Mouse (Mus musculus): ENCODE results near the gene Kif1a.

Gene Kif1a

DNA sequence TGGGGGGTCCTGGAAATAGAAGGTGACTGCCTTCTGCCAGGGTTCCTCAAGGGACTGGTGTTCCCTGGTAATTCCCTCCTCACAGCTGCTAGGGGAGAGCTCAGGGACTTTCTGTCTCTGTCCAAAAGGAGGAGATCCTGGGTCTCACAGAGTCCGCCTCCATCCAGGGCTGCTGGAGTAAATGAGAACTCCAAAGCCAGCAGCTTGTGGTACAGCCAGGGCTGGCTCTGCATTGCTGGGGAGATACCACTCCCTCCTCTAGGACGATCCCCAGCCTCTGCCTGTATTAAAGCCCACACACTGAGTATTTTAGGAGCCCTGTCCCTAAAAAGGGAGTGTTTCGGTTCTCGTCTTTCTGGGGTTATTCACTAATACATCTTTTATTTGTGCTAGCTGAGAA is 81.1 kb downstream of the Kif1a start:
- no peak for DNase-seq (ENCODE audit: low read depth, low spot score)

DNA sequence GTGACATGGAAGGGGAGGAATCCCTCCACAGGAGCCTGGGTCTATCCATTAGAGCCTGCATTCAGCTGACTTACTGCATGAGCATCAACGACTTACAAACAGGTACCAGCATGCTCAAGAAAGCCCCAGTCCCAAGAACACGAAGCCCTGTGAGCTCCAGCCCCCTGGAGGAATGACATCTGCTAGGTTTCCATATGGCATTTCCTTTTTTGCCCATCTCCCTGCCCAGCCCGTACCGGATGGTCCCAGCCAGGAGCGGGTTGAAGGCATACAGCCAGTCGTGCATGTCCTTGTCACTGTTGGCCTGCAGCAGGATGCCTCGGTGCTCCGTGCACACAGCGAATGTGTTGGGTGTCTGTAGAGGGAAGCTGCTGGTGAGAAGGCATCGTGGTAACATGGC is 83.0 kb downstream of the Kif1a start:
- no peak for DNase-seq (ENCODE audit: low read depth, low spot score)

DNA sequence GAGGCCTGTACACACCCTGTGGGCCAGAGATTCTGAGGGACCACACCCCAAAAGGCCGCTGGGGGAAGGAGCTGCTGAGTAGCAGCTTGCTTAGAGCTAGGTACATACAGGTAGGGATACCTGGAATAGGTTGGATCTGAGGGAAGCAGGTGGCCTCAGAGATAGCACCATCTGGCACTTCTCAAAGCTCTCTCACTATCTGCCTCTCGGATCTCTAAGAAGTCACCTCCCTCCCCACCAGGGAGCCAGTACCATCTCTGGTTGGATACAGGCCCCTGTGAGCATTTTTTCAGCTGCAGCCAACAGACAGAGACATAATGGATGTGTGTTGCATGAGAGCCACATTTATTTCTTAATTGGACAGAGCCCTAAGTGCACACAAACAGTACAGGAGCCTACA is 86.6 kb downstream of the Kif1a start:
- DNase-seq (ENCODE audit: low read depth, low spot score), result no peak

DNA sequence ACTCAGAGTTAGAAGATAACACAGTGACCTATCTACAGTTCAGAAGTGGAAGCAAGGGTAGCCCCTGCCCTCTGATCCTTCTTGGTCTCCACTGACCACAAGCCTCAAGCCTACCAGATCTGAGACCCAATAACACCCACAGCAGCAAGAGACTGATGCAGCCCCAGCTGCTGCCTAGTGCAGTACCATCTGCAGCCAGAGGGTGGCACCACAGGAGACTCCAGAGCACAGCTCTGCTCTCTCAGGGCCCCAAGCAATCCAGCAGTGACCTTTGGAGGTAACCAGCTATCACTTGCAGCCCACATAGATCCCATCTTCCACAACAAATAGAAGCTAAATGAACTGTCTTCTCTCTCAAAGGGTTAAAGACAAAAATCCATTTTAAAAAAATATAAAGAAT is 87.3 kb downstream of the Kif1a start:
- DNase-seq (ENCODE audit: low read depth, low spot score), result peak; percentile 74

DNA sequence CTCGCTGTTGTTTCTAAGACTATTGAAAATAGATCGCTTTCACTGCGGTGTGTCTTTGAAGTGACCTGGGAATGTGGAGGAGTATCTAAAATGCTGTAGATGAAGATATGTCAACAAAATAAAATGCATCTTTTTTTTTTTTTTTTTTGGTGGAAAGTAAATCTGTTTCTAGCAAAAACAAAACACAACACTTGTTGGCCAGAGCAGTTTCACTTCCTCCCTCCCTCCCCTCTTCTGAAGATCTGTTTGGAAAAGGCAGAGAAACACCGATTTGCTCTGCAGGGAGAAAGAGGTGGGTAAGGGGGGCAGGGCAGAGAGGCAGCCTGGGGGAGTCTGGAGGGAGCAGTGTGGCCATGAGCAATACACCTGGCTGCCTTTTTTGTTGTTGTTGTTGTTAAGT is 88.4 kb downstream of the Kif1a start:
- DNase-seq (ENCODE audit: low read depth, low spot score), result no peak

DNA sequence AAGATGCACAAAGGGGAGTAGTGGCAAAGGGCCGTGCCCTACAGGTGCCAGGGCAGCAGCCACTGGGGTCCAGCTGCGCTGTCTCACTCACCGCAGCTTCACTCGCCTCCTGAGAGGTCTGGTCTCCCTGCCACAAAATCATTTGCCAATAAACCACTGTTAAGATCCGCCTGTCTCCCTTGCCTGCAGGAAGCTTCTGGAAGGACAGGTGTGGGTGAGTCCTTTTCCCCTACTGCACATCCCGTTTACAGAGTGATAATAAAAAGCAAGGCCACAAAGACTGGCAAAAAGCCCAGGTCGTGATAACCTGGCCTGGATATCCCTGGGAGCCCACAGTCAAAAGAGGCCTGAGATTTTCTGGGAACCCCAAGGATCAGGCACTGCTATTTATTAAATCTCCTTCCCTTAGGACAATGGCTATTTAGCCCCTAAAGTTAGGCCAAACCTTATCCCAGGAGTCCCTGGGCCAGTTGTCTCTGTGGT is 89.6 kb downstream of the Kif1a start:
- no peak for DNase-seq (ENCODE audit: low read depth, low spot score)

DNA sequence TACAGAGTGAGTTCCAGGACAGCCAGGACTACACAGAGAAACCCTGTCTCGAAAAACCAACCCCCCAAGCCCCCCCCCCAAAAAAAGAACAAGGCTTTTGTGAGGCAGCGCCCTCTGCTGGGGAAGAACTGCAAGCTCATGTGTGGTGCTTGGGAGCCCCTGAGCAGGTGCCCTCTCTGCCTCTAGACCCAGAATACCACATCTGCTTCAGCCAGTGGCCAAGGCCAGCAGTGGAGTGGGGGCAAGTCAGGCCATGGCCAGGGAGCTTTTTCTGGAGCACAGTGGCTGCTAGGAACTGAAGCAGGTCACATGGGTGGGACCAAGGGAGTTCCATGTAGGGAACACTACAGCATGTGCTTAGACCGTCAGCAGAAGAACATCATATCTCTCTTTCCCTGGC is 91.0 kb downstream of the Kif1a start:
- DNase-seq (ENCODE audit: low read depth, low spot score), result peak; percentile 42

DNA sequence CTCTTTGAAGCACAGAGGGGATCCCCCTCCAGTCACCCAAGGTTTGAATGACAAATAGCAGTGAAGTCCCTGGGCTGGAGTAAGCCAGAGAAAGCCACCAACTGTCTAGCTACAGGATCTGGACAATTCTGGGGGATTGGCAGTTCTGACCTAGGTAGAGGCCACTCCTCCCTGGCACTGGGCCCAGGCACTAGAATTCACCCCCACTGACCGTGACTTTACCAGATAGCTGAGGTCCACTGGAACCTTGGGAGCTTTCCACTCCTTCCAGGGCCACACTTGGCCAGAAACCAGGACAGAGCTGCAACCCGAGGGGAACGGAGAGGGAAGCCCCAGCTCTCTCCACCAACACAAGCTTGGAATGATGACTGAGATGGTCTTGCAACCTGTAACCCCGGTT is 92.6 kb downstream of the Kif1a start:
- DNase-seq (ENCODE audit: low read depth, low spot score), result no peak

DNA sequence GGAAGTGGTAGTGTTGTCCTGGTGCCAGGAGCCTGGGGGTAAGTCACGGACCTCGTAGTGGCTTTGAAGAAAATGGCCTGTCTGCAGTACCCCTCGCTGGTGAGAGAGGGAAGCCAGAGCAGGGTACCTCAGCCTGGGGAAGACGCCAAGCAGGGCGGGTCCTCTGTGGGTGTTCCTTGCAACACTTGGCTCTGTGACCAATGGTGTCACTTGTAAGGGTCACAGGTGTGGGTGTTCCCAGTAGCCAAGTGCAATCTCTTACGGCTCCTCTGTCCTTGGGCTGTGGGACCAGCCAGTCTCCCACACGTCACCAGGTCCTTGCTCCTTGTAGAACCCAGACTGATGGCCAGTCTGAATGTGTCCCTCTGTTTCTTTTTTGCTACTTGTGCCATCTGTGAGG is 95.7 kb downstream of the Kif1a start, which contains the start of gene Aqp12:
Gene Aqp12, plus strand, starts transcription at position 274 of the 400 bp plus-strand sequence.
- DNase-seq (ENCODE audit: low read depth, low spot score), result no peak

DNA sequence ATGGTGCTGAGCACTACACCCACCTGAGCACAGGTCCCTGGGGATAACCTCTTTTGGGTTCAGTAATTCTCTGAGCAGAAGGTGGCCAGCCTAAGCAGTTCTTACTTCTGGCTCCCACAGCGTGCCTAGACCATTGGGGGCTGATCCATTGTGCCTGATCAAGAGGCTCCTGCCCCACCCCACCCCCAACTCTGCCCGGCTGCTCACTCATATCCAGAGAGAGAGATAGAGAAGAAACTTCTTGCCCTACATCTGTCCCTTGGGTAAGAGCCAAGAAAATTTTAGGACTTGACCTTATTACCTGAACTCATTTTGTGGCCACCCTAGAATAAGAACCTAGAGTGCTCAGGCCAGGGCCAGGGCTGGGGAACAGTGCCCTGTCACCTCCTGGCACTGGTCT is 108.9 kb downstream of the Kif1a start:
- DNase-seq (ENCODE audit: low read depth, low spot score), result no peak

DNA sequence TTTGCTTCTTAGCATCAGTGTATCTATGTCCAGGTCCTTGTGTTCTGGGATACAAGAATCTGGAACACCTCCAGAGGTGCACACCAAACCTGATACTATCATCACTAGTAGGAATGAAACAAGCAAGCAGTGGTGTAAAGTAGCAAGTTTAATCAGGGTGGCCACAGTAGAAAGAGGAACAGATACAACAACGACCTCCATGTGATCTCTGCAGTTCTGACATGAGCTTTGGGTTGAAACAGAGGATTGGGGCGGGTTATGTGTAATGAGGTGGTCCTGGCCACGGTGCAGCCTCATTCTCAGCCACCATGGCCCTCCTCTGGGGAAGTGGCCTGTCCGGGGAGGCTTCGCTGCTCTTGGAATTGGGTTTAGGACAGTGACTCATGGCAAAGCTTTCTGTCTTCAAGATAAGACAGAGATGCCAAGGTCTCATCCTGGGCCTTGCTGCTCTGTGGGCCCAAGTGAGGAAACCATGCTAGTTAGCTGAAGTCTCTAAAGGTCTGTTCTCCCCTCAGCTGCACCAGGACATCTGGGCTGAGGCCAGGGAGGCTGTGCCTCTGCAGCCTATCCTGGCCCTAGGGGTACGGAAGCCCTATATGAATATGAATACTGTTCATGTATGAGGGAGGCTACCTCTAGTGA is 109.4 kb downstream of the Kif1a start:
- DNase-seq (ENCODE audit: low read depth, low spot score), result no peak

DNA sequence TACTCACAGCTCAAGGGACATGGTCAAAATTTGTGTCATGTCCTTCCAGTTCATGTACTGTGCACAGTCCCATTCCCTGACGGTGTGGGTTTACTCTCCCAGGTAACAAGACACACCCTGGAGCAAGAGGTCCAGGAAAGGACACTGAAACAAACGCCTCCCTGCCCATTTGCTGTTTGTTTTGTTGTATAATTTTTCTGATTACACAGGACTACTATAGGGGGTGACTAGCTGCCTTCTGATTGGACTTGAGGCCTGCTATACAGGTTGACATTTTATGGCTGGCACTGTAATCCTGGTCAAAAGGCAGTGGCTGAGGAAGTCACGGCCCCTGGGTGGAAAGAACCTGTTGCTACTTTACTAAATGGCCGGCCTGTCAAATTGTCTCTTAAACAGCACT is 111.9 kb downstream of the Kif1a start:
- no peak for DNase-seq (ENCODE audit: low read depth, low spot score)

DNA sequence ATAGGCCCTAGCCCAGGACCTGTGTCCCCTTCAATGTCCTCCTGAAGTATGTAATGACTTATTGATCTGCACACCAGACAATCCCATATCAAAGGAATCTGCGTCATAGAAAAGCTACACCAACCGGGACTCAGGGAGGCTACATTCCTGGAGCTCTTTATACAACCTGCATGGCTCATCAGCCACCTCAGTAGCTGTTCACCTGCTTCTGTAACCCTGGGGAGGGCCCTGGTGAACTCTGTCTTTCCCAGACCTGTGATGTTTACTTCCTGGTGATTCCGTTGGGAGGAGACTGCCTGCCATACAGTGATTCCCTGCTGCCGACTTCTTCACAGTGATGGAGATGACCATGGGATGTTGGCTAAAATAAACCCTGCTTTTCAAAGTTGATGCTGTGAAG is 112.9 kb downstream of the Kif1a start:
- DNase-seq (ENCODE audit: low read depth, low spot score), result no peak

DNA sequence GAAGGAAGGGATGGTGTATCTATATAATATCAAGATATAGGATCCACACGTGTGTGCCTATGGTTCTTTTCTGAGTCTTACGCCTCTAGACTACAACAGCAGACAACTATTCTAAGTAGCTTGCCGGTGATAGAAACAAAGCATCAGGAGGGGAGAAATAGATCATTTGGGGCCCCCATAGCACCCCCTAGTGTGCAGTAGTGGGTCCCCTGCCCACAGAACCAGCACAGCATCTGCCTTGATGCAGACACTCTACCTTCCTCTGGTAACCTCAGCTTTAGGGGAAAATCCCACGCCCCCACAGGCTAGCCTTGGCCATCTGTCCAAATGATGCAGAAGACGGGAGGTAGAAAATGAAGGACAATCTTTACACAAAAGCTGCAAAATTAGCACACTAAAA is 116.8 kb downstream of the Kif1a start:
- DNase-seq (ENCODE audit: low read depth, low spot score), result no peak

DNA sequence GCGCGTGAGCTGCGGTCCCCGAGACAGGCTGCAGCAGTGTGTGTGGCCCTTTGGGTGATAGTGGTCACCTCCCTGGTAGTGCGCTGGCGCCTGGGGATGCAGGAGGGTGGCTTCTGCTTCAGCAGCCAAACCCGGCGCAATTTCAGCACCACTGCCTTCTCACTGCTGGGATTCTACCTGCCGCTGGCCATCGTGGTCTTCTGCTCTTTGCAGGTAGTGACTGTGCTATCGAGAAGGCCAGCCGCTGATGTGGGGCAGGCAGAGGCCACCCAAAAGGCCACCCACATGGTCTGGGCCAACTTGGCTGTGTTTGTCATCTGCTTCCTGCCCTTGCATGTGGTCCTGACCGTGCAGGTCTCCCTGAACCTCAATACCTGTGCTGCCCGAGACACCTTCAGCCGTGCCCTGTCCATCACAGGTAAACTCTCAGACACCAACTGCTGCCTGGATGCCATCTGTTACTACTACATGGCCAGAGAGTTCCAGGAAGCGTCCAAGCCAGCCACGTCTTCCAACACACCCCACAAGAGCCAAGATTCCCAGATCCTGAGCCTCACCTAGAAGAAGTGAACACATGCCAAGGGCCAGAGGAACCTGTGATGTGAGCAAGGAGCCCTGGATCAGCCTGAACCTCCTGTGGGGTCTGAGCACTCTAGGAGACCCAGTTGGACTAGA is 118.7 kb downstream of the Kif1a start:
- DNase-seq (ENCODE audit: low read depth, low spot score), result no peak

DNA sequence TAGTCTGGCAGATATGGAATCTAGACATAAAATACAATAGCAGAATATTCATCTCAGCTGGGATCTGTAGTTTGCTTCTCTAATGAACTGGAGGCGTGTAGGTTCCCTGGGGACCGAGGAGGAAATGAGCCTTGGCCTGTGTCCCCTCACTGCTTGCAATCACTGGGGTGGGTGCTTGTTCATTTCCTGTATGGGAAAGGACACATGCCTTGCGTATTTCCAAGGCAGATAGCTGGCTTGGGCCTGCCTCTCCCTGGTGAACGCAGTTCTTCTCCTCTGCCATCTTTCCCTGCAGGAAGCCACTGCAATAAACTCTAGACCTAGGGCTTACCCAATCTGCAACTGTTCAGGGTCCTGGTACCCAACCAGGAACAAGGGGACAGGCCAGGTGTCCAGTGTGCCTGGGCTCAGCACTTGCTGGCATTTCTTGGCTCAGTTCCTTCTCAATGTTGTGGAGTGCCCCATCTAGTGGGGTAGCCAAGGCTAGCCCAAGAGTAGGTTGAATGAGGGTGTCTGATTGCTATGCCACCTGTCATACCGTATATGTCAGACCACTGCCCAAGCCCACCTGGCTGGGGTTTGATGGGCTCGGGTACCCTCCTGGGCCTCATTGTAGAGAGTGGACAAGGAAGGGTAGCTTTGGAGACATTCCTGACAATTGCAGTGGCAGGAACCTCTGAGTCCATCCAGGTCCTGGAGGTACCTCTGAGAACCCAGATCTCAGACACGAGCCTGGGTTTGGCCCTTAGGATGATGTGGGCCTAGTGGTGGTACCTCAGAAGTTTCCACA is 120.5 kb downstream of the Kif1a start:
- no peak for DNase-seq (ENCODE audit: low read depth, low spot score)

DNA sequence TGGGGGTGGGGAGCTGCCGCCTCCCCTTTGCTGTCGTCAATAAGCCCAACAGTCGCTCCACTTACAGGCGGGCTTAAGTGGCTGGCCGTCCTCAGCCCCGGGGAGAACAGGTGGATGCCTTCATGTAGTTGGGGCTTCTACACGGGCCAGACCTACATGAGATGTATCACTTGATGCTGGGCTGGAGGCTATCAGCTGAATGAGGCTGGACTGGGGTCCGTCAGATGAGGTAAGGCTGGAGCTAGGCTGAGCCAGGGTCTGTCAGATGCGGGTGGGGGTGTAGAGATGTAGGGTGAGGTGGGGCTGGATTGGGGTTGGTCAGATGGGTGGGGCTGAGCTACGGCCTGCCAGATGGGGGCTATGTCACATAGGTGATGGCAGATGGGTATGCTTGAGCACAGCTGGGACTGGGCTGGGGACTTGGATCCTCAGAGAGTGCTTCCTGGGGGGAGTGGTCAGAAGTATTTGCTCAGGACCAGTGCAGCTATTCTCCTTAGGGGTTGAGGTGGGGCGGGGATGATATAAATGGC is 122.6 kb downstream of the Kif1a start:
- peak; percentile 17 for DNase-seq (ENCODE audit: low read depth, low spot score)

DNA sequence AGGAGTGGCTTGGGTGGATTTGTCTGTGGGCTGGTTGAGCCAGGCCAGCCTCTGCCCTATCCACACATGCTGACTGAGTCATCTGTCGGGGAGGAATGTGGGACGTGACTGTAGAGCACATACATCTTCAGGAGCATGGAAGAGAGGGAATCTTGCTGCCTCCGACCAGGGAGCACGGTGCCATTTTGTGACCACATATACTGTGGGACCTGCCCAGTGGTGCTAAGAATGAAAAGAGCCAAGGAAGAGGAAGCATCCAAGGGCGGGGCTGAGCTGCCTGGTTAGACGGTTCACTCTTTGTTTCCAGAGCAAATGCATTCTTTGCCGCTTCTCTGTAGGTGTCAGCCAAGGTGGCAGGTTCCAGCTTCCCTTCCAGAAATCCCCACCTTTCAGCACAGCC is 123.1 kb downstream of the Kif1a start:
- DNase-seq (ENCODE audit: low read depth, low spot score), result peak; percentile 76

DNA sequence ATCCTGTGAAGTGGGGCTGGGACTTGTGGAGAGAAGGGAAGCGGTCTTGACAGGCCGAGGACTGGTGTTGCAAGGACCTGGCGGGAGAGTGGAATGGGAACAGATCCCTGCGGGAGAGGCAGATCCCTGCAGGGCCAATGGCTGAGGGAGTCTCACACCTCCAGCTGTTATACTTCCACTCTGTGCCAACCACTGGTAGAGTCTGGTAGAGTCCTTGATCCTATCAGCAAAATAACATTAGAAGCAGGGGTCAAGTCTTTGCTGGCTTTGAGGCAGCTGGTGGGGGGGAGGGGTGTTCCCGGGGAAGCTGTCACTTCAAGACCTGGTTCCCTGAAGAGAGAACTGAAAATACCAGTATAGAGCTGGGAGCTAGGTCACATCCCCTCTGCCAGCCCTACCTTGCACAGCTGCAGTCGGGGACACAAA is 125.6 kb downstream of the Kif1a start:
- no peak for DNase-seq (ENCODE audit: low read depth, low spot score)

DNA sequence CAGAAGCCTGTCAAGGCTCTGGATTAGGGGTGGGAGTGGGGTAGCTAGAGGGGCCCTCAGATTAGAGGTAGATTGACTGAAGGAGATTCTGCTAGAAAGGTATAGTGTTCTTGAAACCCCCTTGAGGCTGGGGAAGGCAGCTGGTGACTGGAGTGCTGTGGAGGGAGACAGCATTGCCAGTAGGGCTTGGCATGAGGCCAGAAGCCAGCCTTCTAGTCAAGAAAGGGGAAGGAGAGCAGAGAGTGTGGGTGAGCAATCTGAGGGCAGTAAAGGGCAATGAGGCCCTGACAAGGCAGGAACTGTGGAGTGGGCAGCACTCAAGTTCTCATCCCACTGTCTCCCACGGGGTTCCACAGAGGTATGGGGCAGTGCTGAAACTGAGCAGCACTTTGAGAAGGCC is 128.9 kb downstream of the Kif1a start:
- DNase-seq (ENCODE audit: low read depth, low spot score), result no peak

DNA sequence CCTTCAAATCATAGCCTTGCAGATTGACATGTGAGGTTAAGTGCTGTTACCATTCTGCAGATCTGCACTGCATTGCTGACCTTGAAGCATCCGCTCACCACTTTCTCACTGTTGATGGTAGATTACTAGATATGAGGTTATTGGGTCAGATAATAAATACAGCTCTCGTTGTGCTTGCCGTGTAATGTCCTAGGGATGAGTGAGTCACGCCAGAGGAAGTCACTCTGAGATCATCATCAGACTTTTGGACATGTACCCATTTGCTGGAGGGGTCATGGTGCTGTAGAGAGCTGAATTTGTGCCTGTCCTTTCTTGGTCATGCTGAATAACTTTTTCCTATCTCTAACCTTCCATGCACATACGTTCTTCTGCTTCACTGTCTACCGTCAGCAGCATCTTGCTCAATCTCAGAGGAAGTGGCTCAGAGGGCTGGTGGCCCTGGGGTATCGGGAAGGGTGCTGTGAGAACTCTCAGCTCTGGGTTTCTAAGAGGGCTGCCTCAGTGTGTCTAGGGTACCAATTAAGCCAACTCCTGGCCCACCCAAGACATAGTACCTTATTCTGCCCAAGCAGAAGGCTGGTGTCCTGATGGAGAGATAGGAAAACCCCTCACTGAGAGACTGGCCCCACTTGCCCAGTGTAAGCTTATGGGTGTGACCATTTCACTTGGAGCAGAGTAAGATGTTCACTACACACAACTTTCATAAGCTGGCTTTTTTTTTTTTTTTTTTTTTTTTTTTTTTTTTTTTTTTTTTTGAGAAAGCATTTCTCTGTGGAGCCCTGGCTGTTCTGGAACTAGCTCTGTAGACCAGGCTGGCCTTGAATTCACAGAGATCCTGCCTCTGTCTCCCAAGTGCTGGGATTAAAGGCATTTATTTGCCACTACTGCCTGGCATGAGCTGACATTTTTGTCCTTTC is 129.6 kb downstream of the Kif1a start:
- no peak for DNase-seq (ENCODE audit: low read depth, low spot score)
